Mouse (Mus musculus): ENCODE results near the gene Acvr2b. TPM values are rescaled to one million over a fixed set of nuclear protein-coding genes. Genes with fewer than 3 reads are reported as not detected.

Acvr2b gene
- polyA plus RNA-seq, 1 experiment from 2014 or later: 6.3 TPM

DNA sequence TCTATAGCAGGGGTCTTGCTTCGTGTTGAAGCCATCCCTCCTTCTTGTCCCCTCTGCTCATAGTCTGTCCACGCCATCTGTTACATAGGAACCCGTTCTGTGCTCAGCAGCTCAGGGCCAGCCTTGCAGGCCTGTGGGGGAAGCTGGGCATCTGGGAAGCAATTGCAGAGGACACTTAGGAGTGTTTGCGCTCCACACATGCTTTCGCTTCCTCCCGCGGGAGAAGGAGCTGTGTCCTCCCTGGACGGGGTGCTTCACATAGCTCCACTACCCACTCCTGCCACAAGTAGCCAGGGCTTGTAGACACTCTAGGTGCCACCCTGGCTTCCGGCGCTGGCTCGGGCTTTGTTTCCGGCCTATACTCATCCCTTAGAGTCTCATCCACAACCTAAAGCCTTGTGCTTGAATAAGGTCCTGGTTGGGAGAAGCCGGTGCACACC lies 24.1 kb downstream of the Acvr2b start:
- Histone ChIP-seq H3K4me1 (replicated peaks; ENCODE audit: control insufficient read depth, insufficient read depth) (peaks cover 13% of the 10 kb centered on the region), H3K27me3 (ENCODE audit: control insufficient read depth, insufficient read depth, low read length) (no peaks in the 10 kb centered on the region), H3K27ac (replicated peaks) (peak overlapping the region; percentile 77; the same call in 1 of the 2 replicates), H3K9me3 (ENCODE audit: control insufficient read depth, low read length) (no peaks in the 10 kb centered on the region), H3K4me3 (ENCODE audit: low read depth, low read length) (no peak overlapping the region), H3K4me2 (replicated peaks; ENCODE audit: low read depth) (no peak overlapping the region), H3K36me3 (ENCODE audit: control insufficient read depth, insufficient read depth, low read length) (peaks cover 2% of the 10 kb centered on the region; the same call in 1 of the 2 replicates), H3K9ac (ENCODE audit: low read length) (peak overlapping the region; percentile 18; the same call in 1 of the 2 replicates)
- no peak for ATAC-seq (ENCODE audit: low FRiP score, low TSS enrichment)
- 70% methylated on average over 13 of the region's 13 CpGs for WGBS
- DNase-seq (ENCODE audit: low spot score): no peak
- no peak for TF ChIP-seq CTCF (IDR thresholded peaks at IDR 0.05; ENCODE audit: low read depth)
- no peak for TF ChIP-seq EP300 (optimal IDR thresholded peaks at IDR 0.05)

DNA sequence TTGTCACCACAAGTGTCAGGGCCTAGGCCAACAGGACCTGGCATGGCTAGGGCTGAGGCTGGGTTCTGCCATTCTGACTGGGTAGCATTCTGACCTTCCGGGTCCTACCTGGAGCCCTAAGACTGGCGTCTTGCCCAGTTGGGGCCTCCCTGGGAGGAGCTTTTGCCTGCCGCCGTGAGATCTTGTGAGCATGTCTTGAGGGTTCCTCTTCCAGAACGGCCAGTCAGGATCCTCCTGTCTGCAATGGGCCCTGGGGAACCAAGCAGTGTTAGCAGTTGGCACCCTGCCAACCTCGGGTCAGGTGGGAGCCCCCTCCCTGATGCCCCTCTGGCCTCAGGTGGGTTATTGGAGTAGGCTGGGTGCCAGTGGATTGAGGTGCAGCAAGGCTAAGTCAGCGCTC lies 24.6 kb downstream of the Acvr2b start:
- no peak overlapping the region for H3K4me2 ChIP-seq (replicated peaks; ENCODE audit: low read depth)
- H3K4me1 ChIP-seq (replicated peaks; ENCODE audit: control insufficient read depth, insufficient read depth): peaks cover 13% of the 10 kb centered on the region
- H3K27me3 ChIP-seq (ENCODE audit: control insufficient read depth, insufficient read depth, low read length): no peaks in the 10 kb centered on the region
- 39% methylated on average over 7 of the region's 7 CpGs for WGBS
- DNase-seq (ENCODE audit: low spot score): peak; percentile 86
- TF ChIP-seq CTCF (IDR thresholded peaks at IDR 0.05; ENCODE audit: low read depth) (no peak), EP300 (optimal IDR thresholded peaks at IDR 0.05) (no peak)
- no peaks in the 10 kb centered on the region for H3K9me3 ChIP-seq (ENCODE audit: control insufficient read depth, low read length)
- H3K27ac ChIP-seq (replicated peaks): 0 out of 2 replicates have a peak overlapping the region, but pooled peaks have one; percentile 2
- ATAC-seq (ENCODE audit: low FRiP score, low TSS enrichment): peak; percentile 41
- H3K9ac ChIP-seq (ENCODE audit: low read length): no peak overlapping the region
- H3K36me3 ChIP-seq (ENCODE audit: control insufficient read depth, insufficient read depth, low read length): peaks cover 2% of the 10 kb centered on the region; the same call in 1 of the 2 replicates
- H3K4me3 ChIP-seq (ENCODE audit: low read depth, low read length): no peak overlapping the region

- ATAC-seq (ENCODE audit: low FRiP score, low TSS enrichment) (peak; percentile 79), DNase-seq (ENCODE audit: low spot score) (peak; percentile 88)
- Histone ChIP-seq H3K27ac (replicated peaks) (no peak overlapping the region), H3K4me1 (replicated peaks; ENCODE audit: control insufficient read depth, insufficient read depth) (peaks cover 7% of the 10 kb centered on the region), H3K4me2 (replicated peaks; ENCODE audit: low read depth) (no peak overlapping the region), H3K9ac (ENCODE audit: low read length) (no peak overlapping the region), H3K4me3 (ENCODE audit: low read depth, low read length) (no peak overlapping the region), H3K9me3 (ENCODE audit: control insufficient read depth, low read length) (no peaks in the 10 kb centered on the region), H3K27me3 (ENCODE audit: control insufficient read depth, insufficient read depth, low read length) (no peaks in the 10 kb centered on the region), H3K36me3 (ENCODE audit: control insufficient read depth, insufficient read depth, low read length) (peaks cover 10% of the 10 kb centered on the region; the same call in 1 of the 2 replicates)
- TF ChIP-seq CTCF (IDR thresholded peaks at IDR 0.05; ENCODE audit: low read depth) (peak; percentile 97), EP300 (optimal IDR thresholded peaks at IDR 0.05) (no peak)
- 47% methylated on average over 7 of the region's 7 CpGs for WGBS
These were observed 28.4 kb downstream of the Acvr2b start for GRCm38 (mm10) chr9:119430311-119430710.

DNA sequence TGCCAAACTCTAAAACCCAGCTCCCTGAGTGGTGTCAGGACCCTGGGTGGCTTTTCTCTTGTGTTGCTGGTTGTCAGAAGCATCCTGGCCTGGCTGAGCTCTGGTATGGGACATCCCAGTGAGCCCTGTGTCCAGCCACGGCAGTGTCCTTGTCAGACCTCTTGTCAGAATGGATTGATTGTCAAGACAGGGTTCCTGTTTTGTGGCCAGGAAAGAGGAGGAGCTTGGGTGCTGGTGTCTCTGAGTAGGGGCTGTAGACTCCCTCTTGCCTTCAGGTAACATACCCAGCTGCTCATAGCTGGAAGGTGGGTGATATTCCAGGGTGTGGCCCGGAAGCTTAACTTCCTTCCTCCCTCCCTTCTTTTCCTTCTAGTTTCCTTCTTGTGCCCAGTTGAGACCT lies 33.9 kb downstream of the Acvr2b start:
- H3K9me3 ChIP-seq (ENCODE audit: control insufficient read depth, low read length): no peaks in the 10 kb centered on the region
- no peak for TF ChIP-seq EP300 (optimal IDR thresholded peaks at IDR 0.05)
- no peak for TF ChIP-seq CTCF (IDR thresholded peaks at IDR 0.05; ENCODE audit: low read depth)
- no peak overlapping the region for H3K4me3 ChIP-seq (ENCODE audit: low read depth, low read length)
- no peak overlapping the region for H3K27ac ChIP-seq (replicated peaks)
- peaks cover 8% of the 10 kb centered on the region; the same call in 1 of the 2 replicates for H3K36me3 ChIP-seq (ENCODE audit: control insufficient read depth, insufficient read depth, low read length)
- no peak overlapping the region for H3K4me2 ChIP-seq (replicated peaks; ENCODE audit: low read depth)
- H3K4me1 ChIP-seq (replicated peaks; ENCODE audit: control insufficient read depth, insufficient read depth): no peaks in the 10 kb centered on the region
- no peaks in the 10 kb centered on the region for H3K27me3 ChIP-seq (ENCODE audit: control insufficient read depth, insufficient read depth, low read length)
- no peak overlapping the region for H3K9ac ChIP-seq (ENCODE audit: low read length)
- WGBS: 72% methylated on average over 2 of the region's 2 CpGs
- ATAC-seq (ENCODE audit: low FRiP score, low TSS enrichment) (no peak), DNase-seq (ENCODE audit: low spot score) (no peak)

- H3K36me3 ChIP-seq (ENCODE audit: control insufficient read depth, insufficient read depth, low read length): peaks cover 8% of the 10 kb centered on the region; the same call in 1 of the 2 replicates
- no peak overlapping the region for H3K27ac ChIP-seq (replicated peaks)
- no peak overlapping the region for H3K4me3 ChIP-seq (ENCODE audit: low read depth, low read length)
- WGBS: 87% methylated on average over 12 of the region's 12 CpGs
- TF ChIP-seq CTCF (IDR thresholded peaks at IDR 0.05; ENCODE audit: low read depth): no peak
- TF ChIP-seq EP300 (optimal IDR thresholded peaks at IDR 0.05): no peak
- H3K9ac ChIP-seq (ENCODE audit: low read length): no peak overlapping the region
- DNase-seq (ENCODE audit: low spot score) (no peak), ATAC-seq (ENCODE audit: low FRiP score, low TSS enrichment) (no peak)
- H3K4me2 ChIP-seq (replicated peaks; ENCODE audit: low read depth): no peak overlapping the region
- no peaks in the 10 kb centered on the region for H3K4me1 ChIP-seq (replicated peaks; ENCODE audit: control insufficient read depth, insufficient read depth)
- no peaks in the 10 kb centered on the region for H3K9me3 ChIP-seq (ENCODE audit: control insufficient read depth, low read length)
- no peaks in the 10 kb centered on the region for H3K27me3 ChIP-seq (ENCODE audit: control insufficient read depth, insufficient read depth, low read length)
These were observed 36.1 kb downstream of the Acvr2b start for GRCm38 (mm10) chr9:119438065-119438464.

GRCm38 (mm10) chr9:119438498-119439000 lies 36.6 kb downstream of the Acvr2b start:
- no peak for DNase-seq (ENCODE audit: low spot score)
- no peak overlapping the region for H3K4me2 ChIP-seq (replicated peaks; ENCODE audit: low read depth)
- H3K9ac ChIP-seq (ENCODE audit: low read length): no peak overlapping the region
- H3K36me3 ChIP-seq (ENCODE audit: control insufficient read depth, insufficient read depth, low read length): 0 out of 2 replicates have a peak, but pooled peaks cover 8% of the 10 kb centered on the region
- no peaks in the 10 kb centered on the region for H3K4me1 ChIP-seq (replicated peaks; ENCODE audit: control insufficient read depth, insufficient read depth)
- H3K9me3 ChIP-seq (ENCODE audit: control insufficient read depth, low read length): no peaks in the 10 kb centered on the region
- TF ChIP-seq CTCF (IDR thresholded peaks at IDR 0.05; ENCODE audit: low read depth) (no peak), EP300 (optimal IDR thresholded peaks at IDR 0.05) (no peak)
- no peak for ATAC-seq (ENCODE audit: low FRiP score, low TSS enrichment)
- 84% methylated on average over 9 of the region's 9 CpGs for WGBS
- H3K27me3 ChIP-seq (ENCODE audit: control insufficient read depth, insufficient read depth, low read length): no peaks in the 10 kb centered on the region
- no peak overlapping the region for H3K4me3 ChIP-seq (ENCODE audit: low read depth, low read length)
- H3K27ac ChIP-seq (replicated peaks): no peak overlapping the region
